Mouse (Mus musculus): ENCODE results near the gene Gm9844. TPM values are rescaled to one million over a fixed set of nuclear protein-coding genes. Genes with fewer than 3 reads are reported as not detected.
"Not testable (repeated sequence)": the region's sequence is repeated elsewhere in the genome, so short reads cannot be mapped to it uniquely, and the experiment has no call there.

The Gm9844 gene
- 2.2 and 2.4 TPM in 2 replicates for polyA plus RNA-seq (2012; rRNA removed)

- TF ChIP-seq POLR2A (IDR thresholded peaks at IDR 0.05; ENCODE audit: borderline replicate concordance, extremely low read depth, low read depth, low read length) (no peak), CTCF (IDR thresholded peaks at IDR 0.05; ENCODE audit: insufficient read depth, low read length) (no peak)
- no peak within 1 kb of the TSS for H3K4me3 ChIP-seq (replicated peaks; ENCODE audit: extremely low read depth, low read depth, low read length)
- 82% methylated on average over 7 of the region's 7 CpGs for WGBS
- DNase-seq, result no peak
- H3K4me1 ChIP-seq (ENCODE audit: control insufficient read depth, insufficient read depth, low read length), result no peaks in the 10 kb centered on the region
These were observed at the start of gene Gm9844 for GRCm38 (mm10) chr7:24861913-24862312. Gene Gm9844, plus strand, starts transcription at chr7:24862213.

GRCm38 (mm10) chr7:24817502-24817901, 44.5 kb upstream of the Gm9844 start:
- Histone ChIP-seq H3K4me3 (replicated peaks; ENCODE audit: extremely low read depth, low read depth, low read length) (no peak overlapping the region), H3K4me1 (ENCODE audit: control insufficient read depth, insufficient read depth, low read length) (no peaks in the 10 kb centered on the region)
- TF ChIP-seq POLR2A (IDR thresholded peaks at IDR 0.05; ENCODE audit: borderline replicate concordance, extremely low read depth, low read depth, low read length), result no peak
- peak; percentile 90 for TF ChIP-seq CTCF (IDR thresholded peaks at IDR 0.05; ENCODE audit: insufficient read depth, low read length)
- peak; percentile 65 for DNase-seq
- 3% methylated on average over 3 of the region's 3 CpGs for WGBS

- WGBS, result 36% methylated on average over 7 of the region's 7 CpGs
- no peak overlapping the region for H3K4me3 ChIP-seq (replicated peaks; ENCODE audit: extremely low read depth, low read depth, low read length)
These were observed 37.6 kb upstream of the Gm9844 start for GRCm38 (mm10) chr7:24824452-24824851.

GRCm38 (mm10) chr7:24827181-24827580, 34.8 kb upstream of the Gm9844 start:
- Histone ChIP-seq H3K4me1 (ENCODE audit: control insufficient read depth, insufficient read depth, low read length) (no peaks in the 10 kb centered on the region), H3K4me3 (replicated peaks; ENCODE audit: extremely low read depth, low read depth, low read length) (no peak overlapping the region)
- no peak for DNase-seq
- TF ChIP-seq POLR2A (IDR thresholded peaks at IDR 0.05; ENCODE audit: borderline replicate concordance, extremely low read depth, low read depth, low read length) (no peak), CTCF (IDR thresholded peaks at IDR 0.05; ENCODE audit: insufficient read depth, low read length) (no peak)
- WGBS, result 88% methylated on average over 4 of the region's 4 CpGs

More at GRCm38 (mm10) chr7:24824452-24824851, 37.6 kb upstream of the Gm9844 start:
- DNase-seq, result no peak
- no peak for TF ChIP-seq CTCF (IDR thresholded peaks at IDR 0.05; ENCODE audit: insufficient read depth, low read length)
- no peak for TF ChIP-seq POLR2A (IDR thresholded peaks at IDR 0.05; ENCODE audit: borderline replicate concordance, extremely low read depth, low read depth, low read length)
- no peaks in the 10 kb centered on the region for H3K4me1 ChIP-seq (ENCODE audit: control insufficient read depth, insufficient read depth, low read length)

- H3K4me3 ChIP-seq (replicated peaks; ENCODE audit: extremely low read depth, low read depth, low read length), result not testable (repeated sequence)
These were observed 23.1 kb upstream of the Gm9844 start for GRCm38 (mm10) chr7:24838732-24839409.

GRCm38 (mm10) chr7:24839410-24839808, 22.6 kb upstream of the Gm9844 start:
- 66% methylated on average over 8 of the region's 8 CpGs for WGBS
- DNase-seq, result no peak
- H3K4me1 ChIP-seq (ENCODE audit: control insufficient read depth, insufficient read depth, low read length), result no peaks in the 10 kb centered on the region
- no peak for TF ChIP-seq CTCF (IDR thresholded peaks at IDR 0.05; ENCODE audit: insufficient read depth, low read length)
- no peak for TF ChIP-seq POLR2A (IDR thresholded peaks at IDR 0.05; ENCODE audit: borderline replicate concordance, extremely low read depth, low read depth, low read length)
- no peak overlapping the region for H3K4me3 ChIP-seq (replicated peaks; ENCODE audit: extremely low read depth, low read depth, low read length)

More at GRCm38 (mm10) chr7:24838732-24839409, 23.1 kb upstream of the Gm9844 start:
- H3K4me1 ChIP-seq (ENCODE audit: control insufficient read depth, insufficient read depth, low read length); DNase-seq: not testable (repeated sequence)
- 45% methylated on average over 12 of the region's 13 CpGs for WGBS

GRCm38 (mm10) chr7:24840331-24840730, 21.7 kb upstream of the Gm9844 start:
- Histone ChIP-seq H3K4me3 (replicated peaks; ENCODE audit: extremely low read depth, low read depth, low read length) (no peak overlapping the region), H3K4me1 (ENCODE audit: control insufficient read depth, insufficient read depth, low read length) (no peaks in the 10 kb centered on the region)
- TF ChIP-seq POLR2A (IDR thresholded peaks at IDR 0.05; ENCODE audit: borderline replicate concordance, extremely low read depth, low read depth, low read length), result no peak
- TF ChIP-seq CTCF (IDR thresholded peaks at IDR 0.05; ENCODE audit: insufficient read depth, low read length), result no peak
- 68% methylated on average over 3 of the region's 3 CpGs for WGBS
- DNase-seq, result no peak

GRCm38 (mm10) chr7:24841009-24841408, 21.0 kb upstream of the Gm9844 start:
- no peak for DNase-seq
- TF ChIP-seq CTCF (IDR thresholded peaks at IDR 0.05; ENCODE audit: insufficient read depth, low read length), result no peak
- no peak for TF ChIP-seq POLR2A (IDR thresholded peaks at IDR 0.05; ENCODE audit: borderline replicate concordance, extremely low read depth, low read depth, low read length)
- 75% methylated on average over 4 of the region's 4 CpGs for WGBS
- no peaks in the 10 kb centered on the region for H3K4me1 ChIP-seq (ENCODE audit: control insufficient read depth, insufficient read depth, low read length)
- H3K4me3 ChIP-seq (replicated peaks; ENCODE audit: extremely low read depth, low read depth, low read length), result no peak overlapping the region

GRCm38 (mm10) chr7:24844144-24844543, 17.9 kb upstream of the Gm9844 start:
- no peaks in the 10 kb centered on the region for H3K4me1 ChIP-seq (ENCODE audit: control insufficient read depth, insufficient read depth, low read length)
- H3K4me3 ChIP-seq (replicated peaks; ENCODE audit: extremely low read depth, low read depth, low read length), result no peak overlapping the region
- DNase-seq, result no peak
- 46% methylated on average over 5 of the region's 5 CpGs for WGBS
- TF ChIP-seq CTCF (IDR thresholded peaks at IDR 0.05; ENCODE audit: insufficient read depth, low read length), result no peak
- TF ChIP-seq POLR2A (IDR thresholded peaks at IDR 0.05; ENCODE audit: borderline replicate concordance, extremely low read depth, low read depth, low read length), result no peak

- TF ChIP-seq CTCF (IDR thresholded peaks at IDR 0.05; ENCODE audit: insufficient read depth, low read length), result no peak
- TF ChIP-seq POLR2A (IDR thresholded peaks at IDR 0.05; ENCODE audit: borderline replicate concordance, extremely low read depth, low read depth, low read length), result no peak
- DNase-seq, result no peak
- 83% methylated on average over 9 of the region's 9 CpGs for WGBS
These were observed 16.8 kb upstream of the Gm9844 start for GRCm38 (mm10) chr7:24845181-24845580.

More at GRCm38 (mm10) chr7:24845181-24845580, 16.8 kb upstream of the Gm9844 start:
- Histone ChIP-seq H3K4me3 (replicated peaks; ENCODE audit: extremely low read depth, low read depth, low read length) (no peak overlapping the region), H3K4me1 (ENCODE audit: control insufficient read depth, insufficient read depth, low read length) (no peaks in the 10 kb centered on the region)

All from lung, adult 2 months (tissue).